Mouse (Mus musculus): ENCODE results near the gene Glb1l. TPM values are rescaled to one million over a fixed set of nuclear protein-coding genes. Genes with fewer than 3 reads are reported as not detected.
A peak's percentile ranks its signal among the peaks of the same experiment; 100 is the strongest.

Gene Glb1l
- 11.9 and 12.2 TPM in 2 replicates for polyA plus RNA-seq (2015; fragmentation: Nextera tagmentation; extraction: Ambion mirVana)

DNA sequence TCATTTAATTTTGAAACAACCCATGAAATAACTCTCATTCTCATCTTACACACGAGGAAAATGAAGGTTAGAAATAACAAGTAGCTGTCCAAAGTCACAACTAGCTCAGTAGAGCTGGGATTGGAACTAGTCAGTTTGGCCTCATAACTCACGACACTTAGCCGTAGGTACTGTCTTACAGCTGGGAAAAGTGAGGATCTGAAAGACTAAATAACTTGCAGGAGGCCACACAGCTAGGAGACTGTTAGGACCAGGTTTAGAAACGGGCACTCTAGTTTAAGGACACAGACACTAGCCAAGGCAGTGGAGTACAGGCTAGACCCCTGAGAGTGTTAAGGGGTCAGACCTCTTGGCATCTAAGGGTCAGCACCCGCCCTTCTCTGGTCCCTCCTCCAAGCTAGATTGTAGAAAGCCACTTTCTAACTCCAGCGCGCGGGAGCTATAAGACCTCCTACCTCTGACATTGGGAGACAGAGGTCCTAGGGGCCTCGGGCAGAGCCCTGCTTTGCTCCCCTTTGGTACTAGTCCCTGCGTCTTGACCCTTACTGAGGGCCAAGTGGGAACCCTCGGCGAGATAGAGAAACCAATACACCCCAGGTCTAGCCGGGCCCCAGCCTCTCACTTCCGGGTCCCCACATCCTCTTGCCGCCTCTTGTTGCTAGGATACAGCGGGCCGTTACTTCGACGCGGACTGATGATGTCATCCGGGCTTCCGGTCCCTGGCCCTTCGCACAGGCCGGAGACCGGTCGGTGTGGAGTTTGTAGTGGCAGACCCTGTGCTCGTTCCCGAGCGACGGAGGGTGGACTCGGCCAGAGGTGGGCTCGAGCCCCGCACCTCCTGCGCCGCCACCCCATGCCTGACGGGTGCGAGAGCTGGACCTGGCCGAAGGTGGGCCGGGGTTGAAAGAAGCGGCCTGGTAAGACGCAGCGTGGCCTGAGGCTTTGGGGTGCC lies at the start of gene Glb1l, which contains the start of gene Stk16:
TSS of gene Glb1l (minus strand) at position 678 of the 952 bp plus-strand sequence.
TSS of gene Stk16 (plus strand) at position 703 of the 952 bp plus-strand sequence.
- peak; percentile 91 for ATAC-seq
- peaks cover 7% of the 10 kb centered on the region; the same call in 1 of the 2 replicates for H3K36me3 ChIP-seq
- no peaks in the 10 kb centered on the region for H3K9me3 ChIP-seq
- H3K4me1 ChIP-seq (replicated peaks), result peaks cover 35% of the 10 kb centered on the region
- peak within 1 kb of the TSS; percentile 63 for H3K27ac ChIP-seq
- 6% methylated on average over 42 of the region's 42 CpGs for WGBS
- peak within 1 kb of the TSS; percentile 86 for H3K4me3 ChIP-seq (replicated peaks)
- peak within 1 kb of the TSS; percentile 85 for H3K4me2 ChIP-seq (replicated peaks)
- H3K27me3 ChIP-seq (replicated peaks), result no peaks in the 10 kb centered on the region
- H3K9ac ChIP-seq, result peak within 1 kb of the TSS; percentile 94

DNA sequence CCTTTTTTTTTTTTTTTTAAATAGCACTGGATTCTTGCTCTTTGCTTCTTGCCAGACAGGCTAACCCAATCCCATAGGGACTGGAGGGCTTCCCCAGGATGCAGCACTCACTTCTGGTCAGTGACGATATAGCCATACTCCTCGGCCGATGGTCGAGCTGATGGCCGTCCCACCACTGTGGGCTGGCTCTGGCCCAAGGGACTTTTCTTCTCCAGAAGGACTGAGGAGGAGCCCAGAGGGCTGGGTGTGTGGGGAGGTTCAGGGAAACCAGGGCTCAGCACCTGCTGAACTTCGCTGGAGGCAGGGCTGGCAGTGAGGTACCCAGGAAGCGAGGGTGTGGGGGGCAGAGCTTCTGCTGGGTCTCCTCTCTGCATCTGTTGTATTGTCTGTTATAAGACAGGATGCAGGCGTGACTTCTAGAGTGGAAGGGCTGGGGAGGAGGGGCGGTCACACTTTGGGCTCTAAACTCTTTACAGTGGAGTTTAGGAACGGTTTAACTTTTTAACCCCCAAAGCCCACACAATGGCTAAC lies 45.0 kb upstream of the Glb1l start:
- H3K9ac ChIP-seq, result no peak overlapping the region
- WGBS, result 57% methylated on average over 10 of the region's 10 CpGs
- H3K4me2 ChIP-seq (replicated peaks), result no peak overlapping the region
- ATAC-seq, result no peak
- peaks cover 4% of the 10 kb centered on the region; the same call in 1 of the 2 replicates for H3K4me1 ChIP-seq (replicated peaks)
- H3K4me3 ChIP-seq (replicated peaks), result no peak overlapping the region
- H3K27me3 ChIP-seq (replicated peaks), result peaks cover 7% of the 10 kb centered on the region; the same call in 1 of the 2 replicates
- no peak overlapping the region for H3K27ac ChIP-seq
- no peaks in the 10 kb centered on the region for H3K9me3 ChIP-seq
- no peaks in the 10 kb centered on the region for H3K36me3 ChIP-seq

DNA sequence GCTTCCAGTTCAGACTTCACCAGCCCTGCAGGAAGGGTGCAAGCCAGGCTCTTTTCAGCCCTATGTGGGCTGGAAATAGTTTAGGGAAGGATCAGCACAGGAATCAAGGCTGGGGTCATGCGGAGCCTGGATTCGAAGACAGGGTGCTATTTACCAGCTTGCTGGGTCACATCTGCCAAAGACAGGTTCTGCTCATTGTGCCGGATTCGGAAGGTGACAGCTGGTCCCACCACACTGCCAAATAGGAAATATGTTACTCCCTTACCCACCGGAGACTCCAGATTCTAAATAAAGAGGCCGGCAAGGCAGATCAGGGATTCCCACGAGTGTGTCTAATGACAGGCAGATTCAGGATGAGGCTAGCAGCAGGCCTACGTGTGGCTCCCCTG lies 44.0 kb upstream of the Glb1l start:
- Histone ChIP-seq H3K27ac (no peak overlapping the region), H3K9ac (no peak overlapping the region), H3K4me3 (replicated peaks) (no peak overlapping the region), H3K4me2 (replicated peaks) (no peak overlapping the region), H3K4me1 (replicated peaks) (peaks cover 4% of the 10 kb centered on the region; the same call in 1 of the 2 replicates), H3K36me3 (no peaks in the 10 kb centered on the region), H3K27me3 (replicated peaks) (peaks cover 7% of the 10 kb centered on the region; the same call in 1 of the 2 replicates), H3K9me3 (no peaks in the 10 kb centered on the region)
- 70% methylated on average over 8 of the region's 8 CpGs for WGBS
- ATAC-seq, result no peak

DNA sequence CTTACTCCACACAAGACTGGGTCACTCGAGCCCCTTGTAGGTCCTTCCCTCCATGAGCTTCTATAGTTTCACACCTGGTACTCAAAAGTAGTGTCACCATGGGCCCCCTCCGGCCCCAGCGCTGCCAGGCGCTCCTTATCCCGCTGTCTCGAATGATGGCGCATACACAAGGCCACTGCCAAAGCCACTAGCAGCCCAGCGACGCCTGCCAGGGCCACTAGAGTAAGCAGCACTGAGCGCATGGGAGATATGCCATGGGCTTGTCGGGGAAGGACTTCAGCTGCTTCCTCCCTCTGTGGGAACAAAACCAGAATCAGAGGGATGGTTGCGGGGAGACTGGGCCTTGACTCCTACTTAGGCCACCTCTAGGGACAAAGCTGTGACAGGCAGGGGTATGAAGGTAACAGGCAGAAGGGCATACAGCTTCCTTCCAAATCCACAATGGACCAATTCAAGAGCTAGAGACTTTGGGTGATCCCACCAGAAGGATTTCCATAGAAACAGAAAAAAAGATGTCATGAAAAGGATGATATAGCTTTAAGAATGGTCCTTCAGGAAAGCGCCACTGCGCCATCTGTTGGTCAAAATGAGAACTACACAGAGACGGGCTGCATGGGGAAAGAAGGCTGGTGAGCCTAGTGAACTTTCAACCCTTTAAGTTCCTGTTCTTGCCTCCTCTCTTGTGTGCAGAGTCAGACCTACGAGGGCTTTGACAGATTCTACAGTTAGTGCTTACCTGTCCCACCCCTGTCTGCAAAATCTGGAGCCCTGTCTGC lies 43.4 kb upstream of the Glb1l start:
- Histone ChIP-seq H3K4me2 (replicated peaks) (no peak overlapping the region), H3K27ac (no peak overlapping the region), H3K9ac (no peak overlapping the region), H3K36me3 (no peaks in the 10 kb centered on the region), H3K9me3 (no peaks in the 10 kb centered on the region), H3K4me3 (replicated peaks) (no peak overlapping the region), H3K4me1 (replicated peaks) (peaks cover 4% of the 10 kb centered on the region; the same call in 1 of the 2 replicates), H3K27me3 (replicated peaks) (peaks cover 7% of the 10 kb centered on the region; the same call in 1 of the 2 replicates)
- WGBS, result 58% methylated on average over 16 of the region's 16 CpGs
- ATAC-seq, result no peak

DNA sequence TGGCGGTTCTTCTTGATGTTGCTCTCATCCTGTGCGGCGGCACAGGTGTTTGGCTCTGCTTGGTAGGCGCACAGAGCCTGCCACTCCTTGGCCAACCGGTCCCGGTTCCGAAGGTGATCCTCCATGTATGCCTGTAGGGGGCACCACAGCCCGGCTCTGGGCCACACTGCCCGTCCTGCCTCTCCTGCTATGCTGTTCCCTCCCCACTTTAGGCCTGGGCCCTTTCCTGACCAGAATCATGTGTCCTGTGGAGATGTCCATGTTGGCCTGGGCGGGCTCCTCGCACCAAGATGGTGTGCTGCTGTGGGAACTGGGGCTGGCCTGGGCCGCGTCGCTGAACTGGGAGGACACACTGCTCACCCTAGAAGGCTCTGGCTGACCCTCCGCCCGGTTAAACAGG lies 42.4 kb upstream of the Glb1l start:
- no peak overlapping the region for H3K9ac ChIP-seq
- H3K4me1 ChIP-seq (replicated peaks), result peaks cover 8% of the 10 kb centered on the region
- H3K27ac ChIP-seq, result no peak overlapping the region
- H3K36me3 ChIP-seq, result no peaks in the 10 kb centered on the region
- H3K27me3 ChIP-seq (replicated peaks), result peaks cover 7% of the 10 kb centered on the region; the same call in 1 of the 2 replicates
- no peaks in the 10 kb centered on the region for H3K9me3 ChIP-seq
- no peak overlapping the region for H3K4me3 ChIP-seq (replicated peaks)
- ATAC-seq, result no peak
- WGBS, result 80% methylated on average over 16 of the region's 16 CpGs
- H3K4me2 ChIP-seq (replicated peaks), result no peak overlapping the region

DNA sequence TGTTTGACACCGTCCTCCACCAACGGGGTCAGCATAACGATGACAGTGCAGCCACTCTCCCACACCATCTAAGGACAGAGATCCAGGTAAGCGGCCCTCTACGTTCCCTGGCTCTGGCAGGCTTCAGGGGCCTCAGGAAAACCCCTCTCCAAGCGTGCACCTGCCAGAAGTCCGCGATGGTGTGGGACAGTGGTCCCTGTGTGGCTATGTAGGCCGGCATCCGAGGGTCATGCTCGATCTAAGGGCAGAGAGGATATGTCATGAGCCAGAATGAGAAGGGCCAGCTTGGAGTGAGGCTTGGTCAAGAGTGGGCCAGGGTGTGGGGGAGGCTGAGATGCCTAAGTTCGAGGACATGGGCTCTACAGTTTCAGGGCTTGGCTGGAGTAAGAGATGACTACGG lies 41.7 kb upstream of the Glb1l start:
- peaks cover 13% of the 10 kb centered on the region for H3K4me1 ChIP-seq (replicated peaks)
- no peaks in the 10 kb centered on the region for H3K36me3 ChIP-seq
- H3K4me2 ChIP-seq (replicated peaks), result no peak overlapping the region
- no peak for ATAC-seq
- no peak overlapping the region for H3K4me3 ChIP-seq (replicated peaks)
- no peak overlapping the region for H3K27ac ChIP-seq
- H3K9me3 ChIP-seq, result no peaks in the 10 kb centered on the region
- H3K27me3 ChIP-seq (replicated peaks), result peaks cover 7% of the 10 kb centered on the region; the same call in 1 of the 2 replicates
- H3K9ac ChIP-seq, result no peak overlapping the region
- 72% methylated on average over 13 of the region's 13 CpGs for WGBS

DNA sequence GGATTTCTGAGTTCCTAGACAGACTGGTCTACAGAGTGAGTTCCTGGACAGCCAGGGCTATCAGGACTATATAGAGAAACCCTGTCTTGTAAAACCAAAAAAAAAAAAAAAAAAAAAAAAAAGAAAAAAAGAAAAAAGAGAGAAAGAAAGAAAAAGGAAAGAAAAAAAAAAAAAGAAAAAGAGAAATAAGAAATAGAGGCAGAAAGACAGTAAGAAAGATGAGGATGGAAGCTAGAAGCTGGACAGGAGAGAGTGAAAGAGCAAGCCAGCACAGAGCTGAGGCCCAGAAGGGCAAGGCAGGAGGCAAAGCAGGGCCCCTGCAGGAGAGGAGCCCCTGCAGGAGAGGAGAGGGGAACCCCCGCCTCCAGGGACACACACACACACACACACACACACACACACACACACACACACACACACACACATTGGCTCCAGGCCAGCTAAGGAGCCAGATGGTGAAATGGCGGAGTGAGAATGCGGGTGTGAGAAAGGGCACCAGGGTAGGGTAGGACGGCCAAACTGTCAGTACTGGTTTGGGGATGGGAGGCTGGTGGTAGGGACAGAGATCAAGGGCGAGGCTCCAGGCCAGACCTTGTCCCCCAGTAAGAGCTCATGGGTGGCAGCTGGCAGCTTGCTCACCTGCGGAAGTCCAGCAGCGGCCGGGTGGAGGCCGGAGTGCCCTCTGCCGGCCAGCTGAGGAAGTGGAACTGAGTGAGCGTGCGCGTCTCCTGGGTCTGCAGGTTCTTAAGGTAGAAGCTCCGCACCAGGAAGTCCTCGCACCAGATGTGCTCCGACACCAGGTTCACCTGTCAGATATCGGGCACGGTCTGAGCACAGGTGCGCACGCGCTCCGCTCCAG lies 40.7 kb upstream of the Glb1l start:
- peak overlapping the region; percentile 3; the same call in 1 of the 2 replicates for H3K4me3 ChIP-seq (replicated peaks)
- no peaks in the 10 kb centered on the region for H3K36me3 ChIP-seq
- H3K9ac ChIP-seq, result peak overlapping the region; percentile 18; the same call in 1 of the 2 replicates
- peaks cover 13% of the 10 kb centered on the region for H3K4me1 ChIP-seq (replicated peaks)
- ATAC-seq, result peak; percentile 84
- H3K4me2 ChIP-seq (replicated peaks), result peak overlapping the region; percentile 53
- H3K27me3 ChIP-seq (replicated peaks), result peaks cover 4% of the 10 kb centered on the region; the same call in 1 of the 2 replicates
- no peak overlapping the region for H3K27ac ChIP-seq
- 3% methylated on average over 21 of the region's 22 CpGs for WGBS
- no peaks in the 10 kb centered on the region for H3K9me3 ChIP-seq

DNA sequence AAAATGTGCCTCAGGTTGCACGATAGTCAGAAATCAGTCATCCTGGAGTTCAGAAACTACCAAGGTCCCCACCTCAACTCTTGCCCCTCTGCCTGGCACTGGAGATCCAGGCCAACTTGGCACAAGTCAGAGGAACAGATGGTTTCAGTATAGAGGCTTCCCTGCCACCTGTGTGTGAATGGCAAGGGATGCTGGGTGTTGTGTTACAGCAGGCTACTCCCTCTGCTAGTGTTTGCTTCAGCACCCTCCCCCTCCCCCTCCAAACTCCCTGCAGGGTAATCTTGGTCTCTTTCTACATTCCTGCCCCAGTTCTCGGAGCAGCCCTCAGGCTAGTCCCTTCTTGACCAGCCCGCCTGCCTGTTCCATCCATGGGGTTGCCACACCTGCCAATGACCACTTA lies 39.9 kb upstream of the Glb1l start:
- no peak for ATAC-seq
- H3K4me2 ChIP-seq (replicated peaks), result no peak overlapping the region
- WGBS, result 71% methylated on average over 3 of the region's 3 CpGs
- H3K4me1 ChIP-seq (replicated peaks), result peaks cover 13% of the 10 kb centered on the region
- peaks cover 4% of the 10 kb centered on the region; the same call in 1 of the 2 replicates for H3K27me3 ChIP-seq (replicated peaks)
- no peak overlapping the region for H3K27ac ChIP-seq
- H3K4me3 ChIP-seq (replicated peaks), result no peak overlapping the region
- no peaks in the 10 kb centered on the region for H3K9me3 ChIP-seq
- H3K36me3 ChIP-seq, result no peaks in the 10 kb centered on the region
- no peak overlapping the region for H3K9ac ChIP-seq

DNA sequence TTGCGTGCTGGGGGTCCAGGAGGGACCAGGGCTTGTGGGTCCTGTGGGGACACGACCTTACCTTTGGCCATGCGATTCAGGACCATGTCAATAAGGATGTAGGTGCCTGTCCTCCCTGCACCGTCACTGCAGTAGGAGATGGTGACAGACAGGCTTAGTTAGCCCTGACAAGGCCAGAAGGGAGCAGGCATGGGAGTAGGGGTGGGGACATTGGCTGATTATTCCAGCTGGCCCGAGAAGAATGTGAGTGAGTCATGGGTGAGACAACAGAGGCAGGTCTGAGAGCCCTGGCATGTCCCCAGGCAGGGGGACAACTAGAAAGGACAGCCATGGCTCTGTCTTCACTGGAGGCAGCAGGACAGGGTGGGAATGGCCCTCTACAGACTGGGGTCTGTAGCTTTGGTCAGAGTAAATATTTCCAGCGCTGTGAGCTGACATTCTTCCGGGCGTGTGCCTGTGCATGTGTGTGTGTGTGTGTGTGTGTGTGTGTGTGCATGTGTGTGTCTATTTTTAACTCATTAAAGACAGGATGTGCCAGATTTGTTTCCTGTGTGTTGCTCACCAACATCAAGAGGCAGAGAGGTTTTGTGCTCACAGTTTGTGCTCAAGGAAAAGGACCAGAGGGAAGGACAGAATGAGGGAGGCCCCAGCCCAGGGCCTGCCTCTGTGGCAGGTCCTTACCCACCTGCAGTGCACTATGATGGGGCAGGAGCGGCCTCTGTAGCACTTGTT lies 37.6 kb upstream of the Glb1l start:
- H3K4me1 ChIP-seq (replicated peaks), result peaks cover 13% of the 10 kb centered on the region
- H3K27ac ChIP-seq, result no peak overlapping the region
- H3K36me3 ChIP-seq, result no peaks in the 10 kb centered on the region
- H3K27me3 ChIP-seq (replicated peaks), result peaks cover 4% of the 10 kb centered on the region; the same call in 1 of the 2 replicates
- WGBS, result 32% methylated on average over 9 of the region's 9 CpGs
- no peak overlapping the region for H3K4me2 ChIP-seq (replicated peaks)
- H3K4me3 ChIP-seq (replicated peaks), result no peak overlapping the region
- H3K9ac ChIP-seq, result no peak overlapping the region
- 0 out of 2 replicates have a peak, but pooled peaks have one; percentile 21 for ATAC-seq
- H3K9me3 ChIP-seq, result no peaks in the 10 kb centered on the region

DNA sequence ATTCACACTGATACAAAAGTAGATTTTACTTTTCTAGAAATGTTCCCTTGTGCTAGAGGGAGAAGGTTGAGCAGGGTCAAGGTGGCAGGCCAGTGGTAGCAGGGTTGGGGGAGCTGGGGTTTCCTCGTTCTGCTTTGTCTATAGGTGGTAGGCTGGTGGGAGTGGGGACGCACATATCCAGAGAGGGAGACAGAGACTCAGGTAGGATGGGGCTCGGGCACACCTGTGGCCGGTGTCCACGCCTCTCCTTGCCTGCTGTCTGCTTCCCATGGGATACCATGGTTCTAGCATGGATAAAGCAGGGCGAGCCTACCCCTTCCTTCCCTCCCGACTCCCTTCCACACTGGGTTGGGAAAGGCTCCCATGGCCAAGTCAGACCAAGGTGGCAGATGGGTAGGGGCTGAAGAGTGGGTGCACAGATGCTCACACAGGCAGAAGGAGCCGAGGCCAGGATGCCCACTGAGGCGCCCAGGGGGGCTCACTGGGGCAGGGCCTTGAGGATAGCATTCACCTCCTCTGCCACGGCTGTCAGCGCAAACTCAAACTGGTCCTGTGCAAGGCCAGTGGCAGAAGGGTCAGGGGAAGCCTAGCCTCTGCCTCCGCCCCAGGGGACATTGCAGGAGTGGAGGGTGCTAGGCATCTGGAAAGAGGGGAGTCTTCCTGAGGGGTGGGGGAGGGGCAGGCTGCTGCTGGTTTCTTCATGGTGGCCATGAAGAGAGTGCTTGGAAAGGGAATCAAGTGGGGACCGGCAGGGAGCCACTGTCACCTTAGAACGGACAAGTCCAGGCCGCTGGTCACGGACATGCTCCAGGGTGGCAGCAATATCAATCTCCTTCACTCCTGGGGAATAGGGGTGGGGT lies 36.7 kb upstream of the Glb1l start:
- no peak overlapping the region for H3K27ac ChIP-seq
- H3K9me3 ChIP-seq, result no peaks in the 10 kb centered on the region
- 78% methylated on average over 16 of the region's 16 CpGs for WGBS
- no peak overlapping the region for H3K4me3 ChIP-seq (replicated peaks)
- no peaks in the 10 kb centered on the region for H3K36me3 ChIP-seq
- H3K4me2 ChIP-seq (replicated peaks), result no peak overlapping the region
- peaks cover 2% of the 10 kb centered on the region; the same call in 1 of the 2 replicates for H3K27me3 ChIP-seq (replicated peaks)
- H3K4me1 ChIP-seq (replicated peaks), result peaks cover 13% of the 10 kb centered on the region
- H3K9ac ChIP-seq, result no peak overlapping the region
- no peak for ATAC-seq
